Mouse (Mus musculus): ENCODE results near the gene Eepd1.

DNA sequence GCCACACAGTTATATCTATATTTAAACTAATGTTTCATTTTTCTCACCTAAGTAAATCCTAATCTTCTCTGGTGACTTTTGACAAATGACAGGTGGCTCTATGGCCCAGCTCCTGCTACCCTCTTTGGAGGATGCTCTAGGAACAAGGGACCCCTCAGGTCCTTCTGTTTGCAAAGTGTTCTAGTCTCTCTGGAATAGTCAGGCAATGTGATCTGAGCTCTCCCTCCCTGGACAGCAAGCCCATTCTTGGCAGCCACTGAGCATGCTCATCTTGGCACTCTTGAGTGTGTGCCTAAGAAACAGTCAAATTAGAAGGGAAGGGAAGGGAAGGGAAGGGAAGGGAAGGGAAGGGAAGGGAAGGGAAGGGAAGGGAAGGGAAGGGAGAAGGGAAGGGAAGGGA lies 37.8 kb upstream of the Eepd1 start:
- TF ChIP-seq GATA1 (IDR thresholded peaks at IDR 0.05; ENCODE audit: borderline replicate concordance, low read length), result no peak
- no peak for TF ChIP-seq CTCF (IDR thresholded peaks at IDR 0.05; ENCODE audit: low read depth, low read length)
- no peak for TF ChIP-seq GATA2 (IDR thresholded peaks at IDR 0.05; ENCODE audit: borderline replicate concordance, low read depth, low read length)
- TF ChIP-seq TAL1 (conservative IDR thresholded peaks at IDR 0.05; ENCODE audit: low read depth, low read length), result no peak
- no peak for TF ChIP-seq POLR2AphosphoS5 (IDR thresholded peaks at IDR 0.05; ENCODE audit: insufficient replicate concordance, low read depth, low read length)
